Mouse (Mus musculus) heart, adult 18-20 months (tissue): ENCODE measurements around the gene Coa3. TPM values are rescaled to one million over a fixed set of nuclear protein-coding genes. Genes with fewer than 3 reads are reported as not detected.

Source experiments
- total RNA-seq, 2 experiments: library from RNA; stranded (reverse); gene quantifications; 2 replicates each; pipeline ENCODE4 v1.2.3; 2021

The Coa3 gene
- total RNA-seq, 2 experiments from 2014 or later: 98.3 to 108 TPM

Other genes with a start within 250 kb of the Coa3 start
- 1 to 10 TPM; 7.2 to 8.4 TPM for gene Naglu, start 209.1 kb downstream of the Coa3 start, total RNA-seq
- under 1 TPM; 0.41 to 0.77 TPM for gene Hsd17b1, start 200.7 kb downstream of the Coa3 start, total RNA-seq
- 10 to 100 TPM; 17.4 to 18.8 TPM for gene Coasy, start 196.5 kb downstream of the Coa3 start, total RNA-seq
- 10 to 100 TPM; 17.2 to 17.9 TPM for gene Mlx, start 191.8 kb downstream of the Coa3 start, total RNA-seq
- gene Psmc3ip, start 183.7 kb downstream of the Coa3 start, total RNA-seq: 1 to 10 TPM; 2.4 to 2.6 TPM
- 10 to 100 TPM; 29.7 to 31.6 TPM for gene Retreg3, start 159.2 kb downstream of the Coa3 start, total RNA-seq
- 10 to 100 TPM; 23.9 to 25.6 TPM for gene Tubg1, start 159.2 kb downstream of the Coa3 start, total RNA-seq
- gene Tubg2, start 123.2 kb downstream of the Coa3 start, total RNA-seq: 1 to 10 TPM; 2.3 to 3.7 TPM
- gene Cntnap1, start 108.6 kb downstream of the Coa3 start, total RNA-seq: 1 to 10 TPM; 1.1 to 1.9 TPM
- gene Plekhh3, start 107.8 kb downstream of the Coa3 start, total RNA-seq: 10 to 100 TPM; 12.6 to 12.8 TPM
- not detected for gene Ccr10, start 103.7 kb downstream of the Coa3 start, total RNA-seq
- 10 to 100 TPM; 29.8 to 36.4 TPM for gene Ezh1, start 52.7 kb downstream of the Coa3 start, total RNA-seq
- 100 to 1,000 TPM in 1 of 2 experiments, 10 to 100 TPM in 1; 74.7 to 100 TPM for gene Ramp2, start 33.1 kb downstream of the Coa3 start, total RNA-seq
- 100 to 1,000 TPM in 1 of 2 experiments, 10 to 100 TPM in 1; 87.3 to 107 TPM for gene Vps25, start 25.4 kb downstream of the Coa3 start, total RNA-seq
- gene Wnk4, start 18.5 kb downstream of the Coa3 start, total RNA-seq: 10 to 100 TPM in 1 of 2 experiments, 1 to 10 TPM in 1; 9.4 to 12.9 TPM
- gene Cntd1, start 102 bp downstream of the Coa3 start, total RNA-seq: under 1 TPM; 0.15 to 0.23 TPM
- 10 to 100 TPM; 85.4 to 96.5 TPM for gene Becn1, start 23.2 kb upstream of the Coa3 start, total RNA-seq
- gene Psme3, start 37.1 kb upstream of the Coa3 start, total RNA-seq: 10 to 100 TPM; 65.0 to 86.3 TPM
- gene Aoc2, start 45.9 kb upstream of the Coa3 start, total RNA-seq: 1 to 10 TPM; 1.2 to 2.2 TPM
- 10 to 100 TPM; 10.5 to 16.6 TPM for gene Aoc3, start 51.5 kb upstream of the Coa3 start, total RNA-seq
- gene G6pc, start 88.4 kb upstream of the Coa3 start, total RNA-seq: not detected
- 10 to 100 TPM; 18.5 to 22.9 TPM for gene Aarsd1, start 138.5 kb upstream of the Coa3 start, total RNA-seq
- gene Gm27029, start 145.7 kb upstream of the Coa3 start, total RNA-seq: 10 to 100 TPM in 1 of 2 experiments, 1 to 10 TPM in 1; 6.0 to 10.3 TPM
- gene Rundc1, start 146.0 kb upstream of the Coa3 start, total RNA-seq: 10 to 100 TPM; 11.0 to 11.2 TPM
- gene Ptges3l, start 146.2 kb upstream of the Coa3 start, total RNA-seq: 10 to 100 TPM; 52.7 to 61.5 TPM
- gene Rpl27, start 163.2 kb upstream of the Coa3 start, total RNA-seq: 10 to 100 TPM; 45.0 to 48.0 TPM
- 10 to 100 TPM; 14.0 to 16.2 TPM for gene Ifi35, start 169.3 kb upstream of the Coa3 start, total RNA-seq
- gene Rnd2, start 185.9 kb upstream of the Coa3 start, total RNA-seq: 1 to 10 TPM; 5.1 to 6.2 TPM
- gene Vat1, start 187.1 kb upstream of the Coa3 start, total RNA-seq: 10 to 100 TPM; 23.7 to 24.6 TPM